Mouse (Mus musculus) liver, embryonic 11.5 days (tissue): ENCODE results near the gene Htatip2. TPM values are rescaled to one million over a fixed set of nuclear protein-coding genes. Genes with fewer than 3 reads are reported as not detected.

ENCODE experiments used
- ATAC-seq: fragments of 200-750 bp; cut with Nextera tagmentation; replicated peaks from 2 replicates; pipeline ENCODE4 v1.8.0; 2017; ENCODE audit warnings: moderate number of reproducible peaks, mild to moderate bottlenecking, moderate TSS enrichment, moderate library complexity; ENCODE audit not compliant: low FRiP score
- DNase-seq: peaks from one replicate; pipeline ENCODE4 v3.0.0-alpha.2; 2017; ENCODE audit warnings: low spot score
- H3K27ac ChIP-seq: fragments of 300-500 bp; sonication (generic); 2 replicates; pipeline ENCODE4 v1.5.1; 2014; ENCODE audit warnings: mild to moderate bottlenecking, low read depth, low read length, control low read depth
- H3K27me3 ChIP-seq: fragments of 300-500 bp; sonication (generic); replicated peaks from 2 replicates; pipeline ENCODE4 v1.6.1; 2014; ENCODE audit warnings: low read length, mixed read lengths; ENCODE audit not compliant: control insufficient read depth, insufficient read depth
- H3K36me3 ChIP-seq: fragments of 300-500 bp; sonication (generic); 2 replicates; pipeline ENCODE4 v1.6.1; 2014; ENCODE audit warnings: mild to moderate bottlenecking, low read length, moderate library complexity, mixed read lengths; ENCODE audit not compliant: control insufficient read depth, insufficient read depth
- H3K4me1 ChIP-seq: fragments of 300-500 bp; sonication (generic); replicated peaks from 2 replicates; pipeline ENCODE4 v1.6.1; 2014; ENCODE audit warnings: low read length, mixed read lengths; ENCODE audit not compliant: control insufficient read depth, insufficient read depth
- H3K4me2 ChIP-seq: fragments of 300-500 bp; sonication (generic); 2 replicates; pipeline ENCODE4 v1.6.1; 2014; ENCODE audit warnings: mild to moderate bottlenecking, control low read depth, moderate library complexity
- H3K4me3 ChIP-seq: fragments of 300-500 bp; sonication (generic); 2 replicates; pipeline ENCODE4 v1.5.1; 2014; ENCODE audit warnings: low read depth, low read length, control low read depth
- H3K9ac ChIP-seq: fragments of 300-500 bp; sonication (generic); 2 replicates; pipeline ENCODE4 v1.6.1; 2014; ENCODE audit warnings: low read depth, low read length, control low read depth
- H3K9me3 ChIP-seq: fragments of 300-500 bp; sonication (generic); 2 replicates; pipeline ENCODE4 v1.6.1; 2016; ENCODE audit warnings: low read length, inconsistent platforms, mixed read lengths; ENCODE audit not compliant: control insufficient read depth
- WGBS: fragments of 180-500 bp; shearing (Covaris S2); extraction: QIAGEN DNeasy Blood & Tissue Kit; methylation state at CpG from one replicate; pipeline ENCODE4 v1.1.7; 2014; 5-methylcytosine and 5-hydroxymethylcytosine counted together
- polyA plus RNA-seq: library from polyadenylated mRNA; unstranded; fragments of >200 nt; fragmentation: Nextera tagmentation; extraction: Ambion mirVana; gene quantifications from 2 replicates; pipeline ENCODE4 v1.2.1, GENCODE M21; 2014

The Htatip2 gene
- polyA plus RNA-seq, 1 experiment from 2014 or later: 26.1 TPM

DNA sequence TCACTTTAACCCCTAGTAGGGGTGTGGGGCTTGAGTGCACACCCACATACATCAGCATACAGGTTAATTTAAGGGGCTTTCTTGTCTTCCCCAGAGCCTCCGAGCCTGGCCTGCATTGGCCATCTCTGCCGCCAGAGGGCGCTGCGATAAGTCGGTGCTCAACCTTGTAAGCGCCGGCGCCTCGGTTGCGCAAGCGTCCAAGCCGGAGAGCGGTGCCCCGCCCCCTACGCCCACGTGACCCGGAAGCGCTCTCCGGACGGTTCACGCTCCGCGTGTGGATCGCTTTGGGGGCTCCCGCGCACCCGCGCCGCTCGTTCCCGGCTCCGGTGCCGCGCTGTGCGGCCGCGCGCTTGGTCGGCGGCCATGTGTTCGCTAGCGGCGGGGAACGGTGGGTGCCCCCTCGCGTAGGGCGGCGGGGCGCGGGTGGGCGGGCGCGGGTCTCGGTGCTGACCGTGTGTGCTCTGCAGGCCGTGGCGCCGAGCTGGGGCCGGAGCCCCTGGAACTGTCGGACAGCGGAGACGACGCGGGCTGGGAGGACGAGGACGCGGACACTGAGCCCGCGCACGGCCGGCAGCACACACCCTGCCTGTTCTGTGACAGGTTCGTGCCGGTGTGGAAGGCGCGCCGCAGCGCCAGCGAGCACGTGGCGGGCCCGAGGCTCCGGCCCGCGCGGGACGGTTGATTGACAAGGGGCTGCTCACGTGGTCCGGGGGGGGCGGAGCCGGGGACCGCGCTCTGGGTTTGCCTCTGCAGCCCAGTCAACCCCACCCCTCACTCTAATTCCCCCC is 19.4 kb downstream of the Htatip2 start, which contains the start of gene Prmt3:
TSS of gene Prmt3 (plus strand) at position 233 of the 788 bp plus-strand sequence.
- Histone ChIP-seq H3K9me3 (no peaks in the 10 kb centered on the region), H3K4me2 (peak within 1 kb of the TSS; percentile 87), H3K9ac (peak within 1 kb of the TSS; percentile 98), H3K27ac (peak within 1 kb of the TSS; percentile 83), H3K4me1 (peaks cover 13% of the 10 kb centered on the region), H3K36me3 (peaks cover 7% of the 10 kb centered on the region), H3K27me3 (no peaks in the 10 kb centered on the region), H3K4me3 (peak within 1 kb of the TSS; percentile 78)
- peak; percentile 93 for ATAC-seq
- DNase-seq: peak; percentile 98
- WGBS: under 1% methylated on average over 90 of the region's 92 CpGs

DNA sequence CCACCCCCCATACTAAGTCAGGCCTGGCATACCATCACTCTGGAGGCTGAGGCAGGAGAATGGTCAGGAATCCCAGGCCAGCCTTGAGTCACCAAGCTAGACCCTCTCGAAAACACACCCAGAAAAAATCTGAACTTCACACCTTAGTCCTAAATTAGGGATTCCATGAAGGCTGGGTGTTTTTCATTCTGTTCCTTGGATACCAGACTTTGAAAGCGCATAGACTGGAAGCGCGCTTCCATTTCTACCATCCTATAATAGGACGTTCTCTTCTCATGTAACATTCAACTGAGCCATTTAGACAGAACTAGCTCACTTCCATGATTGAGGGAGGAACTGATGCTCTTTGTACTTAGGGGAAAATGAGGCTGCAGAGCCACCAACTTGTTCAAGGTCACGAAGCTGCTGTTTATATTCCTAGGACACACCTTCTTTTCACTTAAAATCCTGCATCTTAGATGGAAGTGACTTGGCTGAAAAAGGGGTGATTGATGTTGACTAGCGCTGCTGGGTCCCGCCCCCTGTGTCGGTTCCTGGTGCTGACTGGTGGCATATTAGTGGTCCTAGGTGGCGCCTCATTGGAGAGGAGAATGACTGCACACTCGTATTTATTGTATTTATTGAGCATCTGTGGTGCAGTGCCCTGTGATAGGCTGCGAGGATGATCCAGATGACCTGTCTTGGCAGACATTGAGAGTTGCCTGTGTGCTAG is 20.1 kb downstream of the Htatip2 start:
- ATAC-seq (no peak), DNase-seq (no peak)

DNA sequence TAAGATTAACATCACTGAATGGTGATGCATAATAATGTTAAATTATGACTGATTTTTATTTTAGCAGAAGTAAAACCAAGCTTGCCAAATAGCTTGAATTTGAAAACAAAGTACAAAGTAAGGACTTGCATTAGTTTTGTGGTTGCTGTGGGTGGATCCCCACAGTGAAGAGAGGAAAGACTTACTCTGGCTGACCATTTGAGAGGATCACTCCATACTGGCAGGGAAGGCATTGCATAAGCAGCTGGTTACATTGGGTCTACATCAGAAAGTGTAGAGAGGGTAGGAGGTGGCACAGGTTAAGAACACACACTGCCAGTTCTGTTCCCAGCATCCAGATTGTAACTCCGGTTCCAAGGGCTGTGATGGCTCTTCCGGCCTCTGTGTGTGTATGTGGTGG is 24.1 kb downstream of the Htatip2 start:
- DNase-seq (no peak), ATAC-seq (no peak)
- Histone ChIP-seq H3K4me1 (peaks cover 13% of the 10 kb centered on the region), H3K27ac (no peak overlapping the region), H3K36me3 (peaks cover 21% of the 10 kb centered on the region), H3K27me3 (no peaks in the 10 kb centered on the region), H3K9me3 (no peaks in the 10 kb centered on the region), H3K9ac (no peak overlapping the region), H3K4me2 (no peak overlapping the region), H3K4me3 (no peak overlapping the region)
- 89% methylated on average over 2 of the region's 2 CpGs for WGBS

More for the DNA sequence above, 20.1 kb downstream of the Htatip2 start:
- H3K4me1 ChIP-seq: peaks cover 13% of the 10 kb centered on the region
- WGBS: 68% methylated on average over 12 of the region's 12 CpGs
- no peak overlapping the region for H3K27ac ChIP-seq
- no peaks in the 10 kb centered on the region for H3K9me3 ChIP-seq
- H3K36me3 ChIP-seq: peaks cover 7% of the 10 kb centered on the region
- peak overlapping the region; percentile 87 for H3K4me2 ChIP-seq
- H3K27me3 ChIP-seq: no peaks in the 10 kb centered on the region
- H3K9ac ChIP-seq: peak overlapping the region; percentile 98
- H3K4me3 ChIP-seq: peak overlapping the region; percentile 78

DNA sequence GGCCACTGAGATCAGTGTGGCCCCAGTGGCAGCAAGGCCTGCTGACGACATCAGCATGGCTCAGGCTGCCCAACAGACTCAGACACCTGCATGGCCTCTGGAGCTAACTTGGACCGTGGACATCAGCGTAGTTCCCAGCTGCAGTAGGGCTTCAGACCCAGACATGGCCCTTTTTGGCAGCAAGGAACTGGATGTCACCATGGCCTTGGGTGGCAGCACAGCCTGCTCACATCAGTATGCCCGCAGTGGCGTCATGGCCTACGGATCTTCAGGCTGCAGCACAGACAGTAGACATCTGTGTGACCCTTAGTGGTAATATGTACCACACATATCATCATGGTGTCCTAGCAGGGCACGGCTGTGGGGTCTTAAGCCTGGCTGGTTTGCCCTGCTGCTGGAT is 26.2 kb downstream of the Htatip2 start:
- DNase-seq: no peak
- Histone ChIP-seq H3K36me3 (peaks cover 31% of the 10 kb centered on the region), H3K27me3 (no peaks in the 10 kb centered on the region), H3K27ac (no peak overlapping the region), H3K9me3 (no peaks in the 10 kb centered on the region), H3K9ac (no peak overlapping the region), H3K4me2 (no peak overlapping the region), H3K4me1 (peaks cover under 1% of the 10 kb centered on the region; the same call in 1 of the 2 replicates), H3K4me3 (no peak overlapping the region)
- 91% methylated on average over 7 of the region's 7 CpGs for WGBS
- ATAC-seq: no peak

DNA sequence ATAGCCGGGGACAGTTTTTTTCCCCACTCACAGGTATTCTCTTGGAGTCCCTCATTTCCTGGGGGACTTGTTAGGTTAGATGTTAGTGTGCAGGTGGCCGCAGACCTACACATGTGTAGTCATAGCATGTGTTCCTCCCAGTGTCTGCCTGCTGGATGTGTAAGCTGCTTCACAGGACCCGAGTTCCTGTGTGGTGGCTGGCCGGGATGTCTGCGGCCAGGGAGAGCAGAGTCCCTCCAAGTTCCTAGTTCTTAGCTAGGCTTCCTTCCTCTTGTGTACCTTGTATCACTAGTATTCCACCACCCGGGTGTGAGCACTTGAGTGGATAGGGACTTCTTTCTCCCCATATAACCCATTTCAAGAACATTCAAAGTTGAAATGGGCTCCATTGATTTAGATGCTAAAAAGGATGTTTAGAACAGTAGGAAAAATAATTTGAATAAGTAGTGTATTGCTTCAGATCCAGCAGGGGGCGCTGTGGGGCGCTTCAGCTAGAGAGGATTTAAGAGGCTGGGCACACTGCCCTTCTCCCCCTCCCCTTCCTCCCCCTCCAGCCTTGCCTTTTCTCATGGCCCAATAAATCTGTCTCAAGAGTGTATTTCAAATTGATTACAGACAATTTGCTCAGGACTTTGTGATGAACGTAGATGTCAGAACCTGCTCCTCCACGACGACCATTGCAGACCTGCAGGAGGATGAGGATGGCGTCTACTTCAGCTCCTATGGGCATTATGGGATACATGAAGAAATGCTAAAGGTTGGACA is 27.9 kb downstream of the Htatip2 start:
- Histone ChIP-seq H3K4me1 (no peaks in the 10 kb centered on the region), H3K9me3 (no peaks in the 10 kb centered on the region), H3K4me2 (no peak overlapping the region), H3K27ac (no peak overlapping the region), H3K27me3 (no peaks in the 10 kb centered on the region), H3K9ac (no peak overlapping the region), H3K4me3 (no peak overlapping the region), H3K36me3 (peaks cover 29% of the 10 kb centered on the region)
- 65% methylated on average over 12 of the region's 12 CpGs for WGBS
- ATAC-seq (no peak), DNase-seq (no peak)

DNA sequence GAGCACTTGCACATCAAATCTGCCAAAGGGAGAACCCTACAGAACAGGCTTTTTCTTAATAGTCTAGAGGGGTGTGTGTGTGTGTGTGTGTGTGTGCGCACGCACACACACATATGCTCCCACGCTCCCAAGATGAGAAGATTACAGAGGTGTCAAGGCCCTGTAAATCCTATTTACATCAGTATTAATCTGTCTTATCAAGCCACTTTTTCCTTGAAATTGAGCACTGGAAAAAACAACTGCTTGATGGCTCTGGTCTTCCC is 28.4 kb downstream of the Htatip2 start:
- H3K36me3 ChIP-seq: peaks cover 25% of the 10 kb centered on the region
- DNase-seq: no peak
- WGBS: 93% methylated on average over 3 of the region's 3 CpGs

DNA sequence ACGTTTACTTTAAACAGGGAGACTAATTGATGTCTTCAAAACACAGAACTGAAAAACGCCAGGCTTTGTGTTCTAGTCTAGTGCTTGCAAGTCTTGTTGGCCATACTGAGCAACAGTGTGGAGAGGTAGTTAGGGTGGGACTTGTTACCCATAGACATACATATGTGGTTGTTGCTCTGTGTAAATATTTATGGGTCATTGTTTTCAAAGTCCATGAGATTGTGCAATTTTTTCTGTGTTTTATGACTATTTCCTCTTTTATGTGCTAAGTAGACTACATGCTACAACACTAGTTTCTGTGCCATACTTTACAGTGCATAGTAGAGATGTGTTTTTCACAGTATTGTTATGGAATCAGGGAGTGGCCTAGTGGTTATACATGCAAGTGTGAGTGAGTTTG is 35.4 kb downstream of the Htatip2 start:
- H3K9ac ChIP-seq: no peak overlapping the region
- H3K4me3 ChIP-seq: no peak overlapping the region
- H3K9me3 ChIP-seq: no peaks in the 10 kb centered on the region
- H3K36me3 ChIP-seq: peaks cover 19% of the 10 kb centered on the region
- ATAC-seq (no peak), DNase-seq (no peak)
- no peak overlapping the region for H3K4me2 ChIP-seq
- H3K27me3 ChIP-seq: no peaks in the 10 kb centered on the region
- 84% methylated on average over 2 of the region's 2 CpGs for WGBS
- no peaks in the 10 kb centered on the region for H3K4me1 ChIP-seq
- no peak overlapping the region for H3K27ac ChIP-seq

More for the DNA sequence above, 28.4 kb downstream of the Htatip2 start:
- no peak overlapping the region for H3K4me2 ChIP-seq
- H3K27me3 ChIP-seq: no peaks in the 10 kb centered on the region
- ATAC-seq: no peak
- no peak overlapping the region for H3K27ac ChIP-seq
- no peaks in the 10 kb centered on the region for H3K9me3 ChIP-seq
- no peak overlapping the region for H3K9ac ChIP-seq
- H3K4me3 ChIP-seq: no peak overlapping the region
- H3K4me1 ChIP-seq: no peaks in the 10 kb centered on the region

DNA sequence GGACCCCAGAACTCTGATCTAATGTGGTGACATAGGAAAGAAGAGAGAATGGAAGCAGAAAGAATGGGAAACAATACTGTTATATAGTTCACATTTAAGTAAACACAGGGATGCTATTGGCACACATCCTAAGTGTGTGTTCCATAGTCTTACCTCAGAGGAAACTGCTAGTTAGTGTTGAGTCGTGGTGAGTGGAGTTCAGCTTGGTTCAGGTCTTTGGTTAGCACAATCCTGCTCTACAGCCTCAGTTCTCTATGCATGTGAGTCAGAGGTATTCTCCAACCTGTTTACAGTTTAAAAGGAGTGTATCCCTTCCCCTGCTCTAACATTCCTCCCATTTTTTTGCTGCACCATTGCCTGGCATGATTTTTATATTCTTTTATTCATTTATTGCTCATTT is 38.3 kb downstream of the Htatip2 start:
- Histone ChIP-seq H3K9ac (no peak overlapping the region), H3K9me3 (no peaks in the 10 kb centered on the region), H3K4me3 (no peak overlapping the region), H3K36me3 (peaks cover 26% of the 10 kb centered on the region), H3K4me2 (no peak overlapping the region), H3K27me3 (no peaks in the 10 kb centered on the region), H3K4me1 (no peaks in the 10 kb centered on the region), H3K27ac (no peak overlapping the region)
- ATAC-seq: no peak
- no peak for DNase-seq
- 77% methylated on average over 1 of the region's 1 CpGs for WGBS
